Mouse (Mus musculus) spleen, adult 2 months (tissue): ENCODE results near the gene Smim17.

Source experiments
- CTCF ChIP-seq: fragments of 200-500 bp; IDR thresholded peaks from 2 replicates; pipeline ENCODE4 v1.5.1; 2011; ENCODE audit warnings: mild to moderate bottlenecking, inconsistent platforms; ENCODE audit not compliant: insufficient read depth, insufficient read length, insufficient replicate concordance; ENCODE audit errors: extremely low read depth
- POLR2A ChIP-seq: fragments of 200-500 bp; IDR thresholded peaks from 2 replicates; pipeline ENCODE4 v1.6.1; 2011; ENCODE audit warnings: low read depth, low read length, inconsistent platforms

GRCm38 (mm10) chr7:6410043-6410442 lies 11.5 kb downstream of the Smim17 start, which contains the start of gene Gm20715:
- TF ChIP-seq CTCF (0 out of 2 replicates have a peak, but pooled peaks have one; percentile 1), POLR2A (no peak)
